Mouse (Mus musculus): Measurements from ENCODE around the gene Pex10. TPM values are rescaled to one million over a fixed set of nuclear protein-coding genes. Genes with fewer than 3 reads are reported as not detected.

Pex10 gene
- total RNA-seq (2021): 10 to 100 TPM; 18.2 to 20.3 TPM
- long read RNA-seq, experiment 1, transcript Pex10-201 (6 exons, 1,688 nt): major isoform, 19 of 22 reads
- long read RNA-seq, experiment 1, partial matches to known transcripts: 0 of 22 reads
- long read RNA-seq, experiment 1, other reads (novel, unspliced or antisense): 2 of 22 reads
- long read RNA-seq, experiment 2, transcript Pex10-201 (6 exons, 1,688 nt): major isoform, 35 of 37 reads
- long read RNA-seq, experiment 2, partial matches to known transcripts: 0 of 37 reads
- long read RNA-seq, experiment 2, other reads (novel, unspliced or antisense): 2 of 37 reads

DNA sequence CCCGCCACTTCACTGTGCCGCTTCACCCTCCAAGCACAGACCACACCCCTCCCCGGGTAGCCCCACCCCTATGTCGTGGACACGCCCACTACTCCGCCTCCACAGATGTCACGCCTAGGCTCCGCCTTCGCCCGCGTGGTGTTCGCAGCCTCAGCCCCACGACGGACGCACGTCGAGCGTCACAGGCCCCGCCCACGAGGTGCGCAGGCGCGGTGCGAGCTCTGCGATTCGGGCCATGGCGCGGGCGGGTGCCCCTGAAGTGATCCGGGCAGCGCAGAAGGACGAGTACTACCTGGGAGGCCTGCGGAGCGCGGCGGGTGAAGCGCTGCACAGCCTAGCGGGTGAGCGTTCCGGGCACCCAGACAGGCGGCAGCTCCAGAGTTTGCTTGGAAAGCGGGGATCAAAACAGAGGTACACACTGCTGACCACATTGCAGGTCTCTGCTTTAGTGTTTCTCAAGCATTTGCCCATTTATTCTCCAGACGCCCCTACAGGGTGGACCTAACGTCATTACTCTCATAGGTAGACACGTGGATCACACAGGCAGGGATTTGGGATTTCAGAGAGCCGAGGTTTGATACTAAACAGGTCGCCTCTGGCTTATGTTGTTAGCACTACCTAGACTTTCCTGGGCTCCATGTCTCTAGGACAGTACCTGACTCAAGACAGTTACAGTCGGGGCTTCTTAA, at the start of gene Pex10:
TSS of gene Pex10 (plus strand) at position 183 of the 689 bp plus-strand sequence.
- DNase-seq (ENCODE audit: low spot score in 2 of 2): peak; percentile 97 to 98

GRCm38 (mm10) chr4:155017253-155017878, 49.5 kb upstream of the Pex10 start:
- no peak for DNase-seq (ENCODE audit: low spot score in 2 of 2)

GRCm38 (mm10) chr4:155018066-155018465, 48.8 kb upstream of the Pex10 start:
- no peak for DNase-seq (ENCODE audit: low spot score in 2 of 2)

DNA sequence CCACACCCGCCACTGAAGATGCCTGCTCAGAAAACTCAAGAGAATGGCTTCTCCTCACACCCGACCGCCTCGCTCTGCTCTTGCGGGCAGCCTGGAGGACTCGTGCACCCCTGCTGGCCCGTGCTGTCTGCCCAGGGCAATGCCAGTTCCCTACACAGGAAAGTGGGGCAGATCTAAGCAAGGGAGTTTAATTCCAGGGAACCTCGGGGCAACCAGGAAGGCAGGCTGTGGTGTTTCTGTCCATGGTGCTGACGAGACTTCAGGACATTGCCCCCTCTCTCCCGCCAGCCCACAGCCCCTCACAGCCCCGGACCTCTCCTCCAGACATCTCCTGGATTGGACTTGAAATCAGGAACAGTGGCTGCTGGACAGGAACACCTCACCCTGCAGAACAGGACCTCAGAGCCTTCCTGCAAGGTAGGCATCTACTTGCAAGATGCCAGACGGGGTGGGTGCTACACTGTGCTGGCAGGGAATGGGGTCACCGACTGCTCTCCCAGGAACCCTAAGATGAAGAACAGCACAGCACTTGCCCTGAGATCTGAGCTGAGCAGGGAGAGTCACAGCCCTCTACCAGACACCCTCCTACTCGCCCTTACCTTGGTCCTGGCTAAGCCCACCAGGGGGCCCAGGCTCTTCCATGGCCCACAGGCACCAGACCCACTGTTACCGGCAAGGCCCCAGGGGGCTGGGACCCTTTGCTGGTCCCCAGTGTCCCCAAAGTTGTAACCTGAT, 48.0 kb upstream of the Pex10 start:
- peak in 1 of 2 experiments; percentile 26 for DNase-seq (ENCODE audit: low spot score in 2 of 2)

DNA sequence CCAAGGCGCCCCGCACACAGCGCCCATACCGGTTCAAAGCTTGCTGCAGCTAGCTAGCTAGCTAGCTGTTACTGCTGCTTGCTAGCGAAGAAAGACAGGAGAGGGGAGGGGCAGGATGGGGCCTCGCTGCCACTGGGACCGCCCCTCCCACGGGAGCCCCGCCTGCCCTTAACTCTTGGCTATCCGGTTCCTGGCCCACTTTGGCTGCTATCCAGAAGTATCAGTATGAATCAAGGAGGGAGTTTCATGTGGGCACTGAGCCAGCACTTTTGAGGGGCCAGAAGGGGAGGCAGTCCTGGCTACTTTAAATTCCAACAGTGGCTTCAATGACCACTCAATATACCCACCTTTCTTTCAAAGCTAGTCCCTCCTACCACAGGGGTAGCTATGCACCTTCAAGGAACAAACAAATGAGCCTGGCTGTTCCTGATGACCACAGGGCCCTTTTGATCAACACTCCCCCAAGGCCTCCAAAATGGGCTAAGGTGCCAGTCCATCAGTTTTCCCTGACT, 47.4 kb upstream of the Pex10 start:
- no peak for DNase-seq (ENCODE audit: low spot score in 2 of 2)

DNA sequence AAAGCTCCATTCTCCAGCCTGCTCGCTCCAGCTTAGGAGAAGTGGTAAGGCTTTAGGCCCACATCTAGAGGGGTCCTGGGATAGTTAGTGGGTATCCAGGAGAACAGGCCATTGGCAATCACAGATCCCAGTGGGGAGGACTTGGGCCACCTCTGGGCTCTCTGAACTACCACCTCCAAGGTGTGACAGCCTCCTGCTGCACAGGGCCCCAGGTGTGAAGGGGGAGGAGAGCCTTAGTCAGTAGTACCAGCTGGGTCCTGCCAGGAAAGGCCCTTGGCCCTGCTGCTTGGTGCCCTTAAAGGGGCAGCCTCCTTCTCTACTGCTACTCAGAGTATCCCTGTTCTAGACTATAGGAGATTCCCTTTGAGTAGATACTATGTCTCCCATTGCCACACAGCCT, 46.7 kb upstream of the Pex10 start:
- no peak for DNase-seq (ENCODE audit: low spot score in 2 of 2)

DNA sequence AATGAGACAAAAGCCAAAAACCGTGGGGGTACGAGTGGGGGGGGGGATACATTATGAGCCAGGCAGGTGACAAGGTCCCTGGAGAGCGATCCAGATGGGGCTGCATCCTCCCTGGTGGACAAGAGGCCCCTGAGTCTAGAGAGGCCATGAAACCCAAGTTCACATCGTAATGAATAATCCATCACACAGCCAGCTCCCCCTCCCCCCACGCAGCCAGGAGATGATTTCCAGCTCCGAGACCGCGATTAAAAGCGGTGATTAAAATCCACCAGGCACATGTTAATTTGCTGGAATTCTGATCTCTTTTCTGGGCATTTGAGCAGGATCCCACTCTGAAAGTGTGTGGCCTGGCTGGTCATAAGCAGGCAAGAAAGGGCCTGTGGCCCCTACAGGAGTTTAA, 46.0 kb upstream of the Pex10 start:
- DNase-seq (ENCODE audit: low spot score in 2 of 2): no peak

GRCm38 (mm10) chr4:155022228-155022855, 44.5 kb upstream of the Pex10 start:
- no peak for DNase-seq (ENCODE audit: low spot score in 2 of 2)

- DNase-seq (ENCODE audit: low spot score in 2 of 2): no peak
Measured at GRCm38 (mm10) chr4:155024170-155025010, 42.4 kb upstream of the Pex10 start.

GRCm38 (mm10) chr4:155033115-155033514, 33.7 kb upstream of the Pex10 start:
- DNase-seq (ENCODE audit: low spot score in 2 of 2): no peak

DNA sequence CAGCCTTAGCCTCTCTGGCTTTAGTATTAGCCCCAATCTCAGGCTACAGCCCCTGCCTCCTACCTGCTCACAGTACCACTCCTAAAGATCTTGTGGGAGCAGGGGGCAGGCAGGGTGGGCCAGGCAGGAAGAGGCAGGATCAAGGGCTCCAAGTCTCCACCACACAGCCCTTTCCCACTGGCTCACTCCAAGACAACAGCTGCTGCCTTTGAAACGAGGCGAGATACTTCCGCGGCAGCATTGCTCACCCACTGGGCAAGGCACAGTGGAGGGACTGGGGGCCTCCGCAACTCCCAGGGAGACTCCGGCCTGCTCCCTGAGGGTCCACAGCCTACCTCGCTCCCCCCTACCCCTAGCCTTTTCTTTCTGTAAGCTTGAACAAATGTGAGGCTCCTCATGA, 32.6 kb upstream of the Pex10 start:
- DNase-seq (ENCODE audit: low spot score in 2 of 2): no peak

- no peak for DNase-seq (ENCODE audit: low spot score in 2 of 2)
Measured at GRCm38 (mm10) chr4:155034787-155035186, 32.0 kb upstream of the Pex10 start.

GRCm38 (mm10) chr4:155040197-155040596, 26.6 kb upstream of the Pex10 start:
- no peak for DNase-seq (ENCODE audit: low spot score in 2 of 2)

GRCm38 (mm10) chr4:155040696-155041095, 26.1 kb upstream of the Pex10 start:
- DNase-seq (ENCODE audit: low spot score in 2 of 2): no peak

DNA sequence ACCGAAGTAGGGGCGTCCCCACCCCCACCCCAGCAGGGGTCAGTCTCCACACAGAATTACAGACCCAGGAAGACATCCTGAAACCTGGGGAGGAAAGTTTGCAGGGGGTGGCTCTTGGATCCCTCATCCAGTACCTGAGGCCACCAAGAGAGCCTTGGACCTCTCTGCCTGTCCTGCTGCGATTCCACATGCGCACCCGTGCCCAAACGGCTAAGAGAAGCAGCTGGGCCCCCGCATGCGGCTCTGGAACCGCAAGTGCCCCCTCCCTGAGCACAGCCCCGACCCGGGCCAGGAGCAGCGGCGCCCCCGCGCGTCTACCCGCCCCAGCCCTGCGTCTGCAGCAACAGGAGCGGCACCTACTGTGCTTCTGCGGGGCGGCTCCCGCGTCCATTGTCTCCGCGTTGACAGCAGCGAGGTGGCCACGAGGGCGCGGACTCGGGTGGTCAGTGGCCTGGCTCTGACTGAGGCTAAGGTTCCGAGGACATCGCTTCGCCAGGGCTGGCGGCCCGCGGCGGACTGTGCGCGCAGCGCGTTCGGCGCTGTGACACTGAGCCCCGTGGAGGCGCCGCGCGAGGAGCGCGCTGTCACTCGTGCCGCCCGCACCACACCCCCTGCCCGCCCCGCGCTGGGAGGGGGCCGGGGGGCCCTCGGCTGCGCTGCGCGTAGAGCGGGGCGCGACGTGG, 24.1 kb upstream of the Pex10 start:
- no peak for DNase-seq (ENCODE audit: low spot score in 2 of 2)

DNA sequence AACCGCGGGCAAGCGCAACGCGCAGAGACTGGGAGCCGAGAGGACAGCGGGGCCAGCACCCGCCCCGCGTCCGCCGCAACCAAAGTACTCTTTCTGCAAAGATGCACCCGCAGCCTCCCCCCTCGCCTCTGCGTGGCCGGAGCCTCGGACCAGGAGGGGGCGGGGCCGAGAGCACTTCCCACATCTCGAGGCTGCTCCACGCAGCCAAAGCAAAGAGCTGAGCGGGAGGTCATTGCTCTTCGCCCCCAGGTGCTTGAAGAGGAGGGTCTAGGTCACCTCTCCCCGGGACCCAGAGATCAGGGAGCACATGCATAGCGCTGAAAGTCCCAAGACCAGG, 23.6 kb upstream of the Pex10 start:
- DNase-seq (ENCODE audit: low spot score in 2 of 2): no peak

DNA sequence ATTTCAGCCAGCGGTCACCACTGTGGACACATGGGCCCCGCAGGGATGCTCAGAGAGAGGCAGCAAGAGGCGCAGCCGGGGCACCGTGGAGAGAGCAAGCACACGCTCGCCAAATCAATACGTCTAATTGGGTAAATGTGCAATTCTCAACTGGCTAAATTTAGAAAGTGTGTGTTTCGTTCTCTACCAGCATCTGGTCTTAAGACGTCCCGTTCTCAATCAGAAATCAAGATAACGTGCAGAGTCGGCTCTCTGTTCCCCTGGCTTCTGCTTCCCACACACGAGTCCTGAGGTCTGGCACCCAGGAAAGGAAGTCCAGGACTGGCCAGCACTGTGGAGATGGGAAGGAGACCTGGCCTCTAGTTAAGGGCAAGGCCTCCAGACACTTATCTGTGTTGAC, 20.2 kb upstream of the Pex10 start:
- DNase-seq (ENCODE audit: low spot score in 2 of 2): no peak

DNA sequence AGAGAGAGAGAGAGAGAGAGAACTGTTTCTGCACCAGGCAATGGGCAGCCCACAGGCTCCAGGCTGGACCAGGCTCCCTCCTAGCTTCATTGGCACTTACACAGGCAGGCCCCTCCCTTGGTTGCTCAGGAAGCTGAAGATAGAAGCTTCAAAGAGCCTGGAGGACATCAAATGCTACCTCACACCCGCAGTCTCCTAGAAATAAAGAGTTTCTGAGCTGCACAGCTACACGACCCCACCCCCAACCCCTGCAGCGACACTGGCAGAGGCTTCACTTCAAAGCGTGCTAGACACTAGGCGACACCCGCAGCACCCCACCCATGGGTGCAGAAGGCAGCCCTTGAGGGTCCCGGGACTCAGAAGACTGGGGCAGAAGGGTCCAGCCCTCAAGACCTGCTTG, 16.7 kb upstream of the Pex10 start:
- DNase-seq (ENCODE audit: low spot score in 2 of 2): no peak

- DNase-seq (ENCODE audit: low spot score in 2 of 2): no peak
Measured at GRCm38 (mm10) chr4:155056724-155057123, 10.1 kb upstream of the Pex10 start, which contains the start of gene Plch2. Gene Plch2, minus strand, starts transcription at chr4:155056784.
